Mouse (Mus musculus) leukemia stem cell, adult 10-12 weeks (primary cell): ENCODE results near the gene Lins1. TPM values are rescaled to one million over a fixed set of nuclear protein-coding genes. Genes with fewer than 3 reads are reported as not detected.

Experiments used
- polyA plus RNA-seq: library from polyadenylated mRNA; stranded (reverse); fragments of >175 nt; gene quantifications from 2 replicates; pipeline ENCODE4 v1.2.3, GENCODE M21; 2012; ENCODE audit warnings: low replicate concordance

The Lins1 gene
- polyA plus RNA-seq, result 1.0 and 5.2 TPM in 2 replicates

DNA sequence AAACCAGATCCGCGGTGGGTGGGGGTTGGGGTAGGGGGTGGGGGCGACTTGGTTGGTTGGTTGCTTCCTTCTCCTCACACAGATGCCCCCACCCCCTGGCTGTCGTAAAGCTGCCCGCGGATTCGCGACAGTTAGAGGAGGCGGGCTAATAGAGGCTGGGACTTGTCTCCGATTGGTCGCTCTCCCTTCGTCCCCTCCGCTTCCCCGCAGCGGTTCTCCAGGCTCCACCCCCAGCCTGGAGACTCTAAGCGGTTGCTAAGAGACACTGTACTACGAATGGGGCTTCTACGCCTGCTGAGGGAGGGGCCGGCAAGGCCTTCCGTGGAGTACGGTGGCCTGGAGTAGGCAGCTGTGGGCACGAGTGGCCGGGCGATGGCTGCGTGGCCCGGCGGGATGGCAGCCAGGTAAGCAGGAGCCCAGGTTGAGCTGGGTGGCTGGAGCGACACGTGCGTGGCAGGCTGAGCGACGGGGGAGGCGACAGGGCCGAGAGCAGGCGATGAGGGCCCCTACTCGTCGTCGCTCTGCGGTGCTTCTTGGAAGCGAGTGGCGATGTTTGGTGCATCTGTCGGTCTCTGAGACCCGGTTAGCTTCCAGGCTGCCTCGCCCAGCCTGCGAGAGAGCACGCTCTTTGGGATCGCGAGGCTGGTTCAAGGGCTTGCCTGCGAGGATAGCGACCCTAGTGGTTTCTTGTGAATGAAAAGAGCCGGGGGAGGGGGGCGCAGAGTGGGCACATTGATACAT, at the start of gene Lins1:
Gene Lins1, plus strand, starts transcription at position 270 of the 741 bp plus-strand sequence.

GRCm38 (mm10) chr7:66689294-66689619, 432 bp upstream of the Lins1 start, which contains the start of gene Asb7:
Gene Asb7 (minus strand): TSS chr7:66689596.

DNA sequence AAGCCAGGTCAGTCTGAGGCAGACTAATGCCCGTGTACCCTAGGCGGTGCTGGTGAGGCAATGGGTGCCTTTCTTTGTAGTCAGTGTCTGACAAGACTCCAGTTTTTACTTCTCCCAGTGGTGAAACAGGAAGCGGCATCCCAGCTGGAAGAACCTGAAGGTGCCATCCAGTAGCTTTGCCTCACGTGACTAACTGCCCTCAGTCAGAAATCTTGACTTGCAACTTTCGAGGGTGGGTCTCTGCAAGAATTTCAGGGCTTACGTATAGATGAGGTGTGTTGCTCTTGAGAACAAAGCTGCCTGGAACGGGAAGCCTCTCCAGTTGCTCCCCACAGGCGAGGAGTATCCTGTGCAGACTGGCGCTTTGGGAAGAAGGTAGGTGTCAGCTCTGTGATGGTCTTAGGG, 53.7 kb downstream of the Lins1 start, which contains the start of gene Cers3:
Gene Cers3, plus strand, starts transcription at position 128 of the 405 bp plus-strand sequence.

Other genes with a start within 250 kb of the Lins1 start
- 13.7 and 16.4 TPM in 2 replicates for gene Asb7, start 293 bp upstream of the Lins1 start, polyA plus RNA-seq
- 0.17 TPM in 1 of 2 replicates, not detected in the other for gene Cers3, start 53.6 kb downstream of the Lins1 start, polyA plus RNA-seq
- gene Adamts17, start 149.8 kb downstream of the Lins1 start, polyA plus RNA-seq, result 0.07 and 0.30 TPM in 2 replicates